Mouse (Mus musculus) retina, postnatal 1 day (tissue): ENCODE results near the gene H13.

Experiments used
- DNase-seq: peaks from one replicate; pipeline ENCODE4 v3.0.0-alpha.2; 2012

H13 gene

DNA sequence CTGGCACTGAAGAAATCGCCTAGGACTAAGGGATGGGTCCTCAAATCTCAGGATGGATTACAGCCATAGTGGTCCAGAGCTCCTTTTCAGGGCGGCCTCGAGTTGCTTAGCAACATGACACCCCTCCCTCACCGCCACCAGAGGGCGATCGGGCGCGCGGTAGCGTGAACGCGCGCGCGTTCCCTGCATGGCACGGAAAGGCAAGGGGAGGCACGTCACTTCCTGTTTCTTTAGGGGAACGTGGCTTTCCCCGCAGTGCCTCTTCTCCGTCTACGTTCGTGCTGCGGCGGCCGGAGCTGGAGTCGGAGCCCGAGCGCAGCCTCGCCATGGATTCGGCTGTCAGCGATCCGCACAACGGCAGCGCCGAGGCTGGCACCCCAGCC, at the start of gene H13:
TSS of gene H13 (plus strand) at position 206 of the 383 bp plus-strand sequence.
- peak; percentile 96 for DNase-seq

DNA sequence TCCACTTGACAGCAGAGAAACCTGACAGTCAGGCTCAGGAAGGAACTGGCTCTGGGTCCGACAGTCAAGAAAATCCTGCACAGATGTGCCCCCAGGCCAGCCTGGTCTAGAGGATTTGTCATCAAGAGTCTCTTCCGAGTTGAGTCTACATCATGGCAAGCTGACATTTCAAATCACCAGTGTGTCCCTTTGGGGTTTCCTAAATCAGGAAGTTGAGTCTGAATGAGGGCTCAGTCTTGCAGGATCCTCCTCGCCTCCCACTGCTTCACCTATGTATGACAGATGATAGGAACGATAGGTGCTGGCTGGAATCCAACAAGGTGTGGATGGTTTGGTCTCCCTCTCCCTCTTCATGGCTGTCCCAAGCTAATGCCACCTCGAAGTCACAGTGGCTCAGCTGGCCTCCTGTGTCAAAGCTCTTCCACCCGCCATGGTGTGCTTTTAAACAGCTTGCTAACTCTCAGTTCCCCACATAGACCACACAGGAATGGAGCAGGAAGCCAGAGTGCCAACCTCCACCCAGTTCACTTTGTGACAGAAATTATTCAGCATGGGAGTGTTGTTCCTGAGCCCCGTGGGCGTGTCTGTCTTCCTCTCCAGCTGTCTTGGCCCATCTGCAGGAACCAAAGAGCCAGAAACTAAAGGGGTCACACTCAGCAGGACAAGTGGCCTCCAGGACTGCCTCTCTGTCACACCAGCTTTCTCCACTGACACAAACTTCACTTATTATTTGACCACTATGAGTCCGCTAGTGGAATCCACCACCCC, 48.7 kb upstream of the H13 start:
- no peak for DNase-seq

GRCm38 (mm10) chr2:152622151-152622550, 47.1 kb upstream of the H13 start:
- DNase-seq: no peak

DNA sequence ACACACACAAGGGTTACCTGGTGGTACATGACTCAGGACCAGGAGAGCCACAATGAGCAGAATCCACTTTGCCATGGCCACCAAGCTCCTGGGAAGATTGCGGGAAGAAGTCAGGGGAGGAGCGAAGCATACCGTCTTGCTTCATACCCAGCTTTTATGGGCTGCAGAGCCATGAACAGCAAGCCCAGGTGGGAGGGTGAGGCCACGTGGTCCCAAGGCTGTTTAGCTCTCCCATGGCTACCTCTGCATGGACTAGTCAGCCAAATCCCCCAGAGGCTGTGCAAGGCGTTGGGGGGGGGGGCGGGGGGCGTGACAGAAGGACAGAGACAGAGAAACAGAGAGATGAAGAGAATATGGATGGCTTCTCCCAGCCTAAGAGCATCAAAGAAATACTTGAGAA, 46.3 kb upstream of the H13 start, which contains the start of gene Defb25:
TSS of gene Defb25 (minus strand) at position 101 of the 400 bp plus-strand sequence.
- no peak for DNase-seq

GRCm38 (mm10) chr2:152624566-152624965, 44.7 kb upstream of the H13 start:
- no peak for DNase-seq

DNA sequence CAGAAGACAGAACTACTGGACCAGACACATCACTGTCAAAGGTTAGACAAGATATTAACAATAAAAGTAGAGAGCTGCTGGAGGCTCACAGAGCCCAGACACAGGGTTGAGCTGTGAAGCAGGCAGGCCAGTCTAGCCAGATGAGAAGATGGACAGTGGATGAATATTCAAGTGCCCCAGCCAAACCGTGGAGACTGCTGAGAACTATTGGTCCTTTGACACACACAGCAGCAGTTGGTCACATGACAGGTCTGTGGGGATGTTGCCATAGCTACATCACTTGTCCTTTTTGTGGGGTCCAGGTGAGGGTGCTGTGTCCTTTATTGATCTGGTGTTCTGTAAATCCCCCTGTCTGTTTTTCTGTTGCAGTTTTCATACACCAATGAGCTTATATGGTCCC, 44.0 kb upstream of the H13 start:
- peak; percentile 27 for DNase-seq

DNA sequence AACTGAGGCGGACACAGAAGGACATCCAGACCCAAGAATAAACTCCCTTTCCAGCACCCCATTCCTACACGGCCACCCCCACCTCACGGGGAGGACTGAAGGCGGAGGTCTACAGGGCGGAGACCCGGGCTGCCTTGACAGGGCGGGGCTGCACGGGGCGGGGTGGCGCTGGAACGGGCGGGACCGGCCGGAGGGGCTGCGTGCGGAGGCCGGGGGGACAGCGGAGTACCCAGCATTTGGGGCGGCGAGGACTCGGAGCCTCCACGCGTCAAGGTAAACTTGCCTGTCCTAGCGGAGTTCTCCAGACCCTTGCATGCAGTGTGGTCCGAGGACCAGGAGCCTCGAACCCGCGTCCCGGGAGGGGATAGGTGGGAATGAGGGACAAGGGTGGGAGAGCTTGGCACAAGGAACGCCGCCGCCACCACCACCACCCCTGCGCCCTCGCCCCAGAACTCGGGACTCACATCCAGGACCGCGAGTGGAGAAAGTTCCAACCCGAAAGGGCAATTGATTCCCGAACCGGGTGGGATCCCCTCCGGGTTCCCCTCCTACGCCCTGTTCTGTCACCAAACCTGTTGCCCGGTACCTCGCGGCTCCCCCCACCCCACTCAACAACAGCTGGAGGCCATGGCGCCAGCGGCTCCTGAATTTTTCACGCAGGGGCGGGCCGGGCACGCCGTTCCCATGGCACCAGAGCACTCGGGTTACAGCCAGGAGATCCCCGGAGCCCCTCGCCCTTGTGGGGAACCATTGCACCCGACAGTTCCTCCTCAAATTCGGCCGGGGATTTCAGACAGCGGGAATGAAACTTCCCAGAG, 42.3 kb upstream of the H13 start, which contains the start of gene Rem1:
TSS of gene Rem1 (plus strand) at position 178 of the 818 bp plus-strand sequence.
- peak; percentile 62 for DNase-seq

DNA sequence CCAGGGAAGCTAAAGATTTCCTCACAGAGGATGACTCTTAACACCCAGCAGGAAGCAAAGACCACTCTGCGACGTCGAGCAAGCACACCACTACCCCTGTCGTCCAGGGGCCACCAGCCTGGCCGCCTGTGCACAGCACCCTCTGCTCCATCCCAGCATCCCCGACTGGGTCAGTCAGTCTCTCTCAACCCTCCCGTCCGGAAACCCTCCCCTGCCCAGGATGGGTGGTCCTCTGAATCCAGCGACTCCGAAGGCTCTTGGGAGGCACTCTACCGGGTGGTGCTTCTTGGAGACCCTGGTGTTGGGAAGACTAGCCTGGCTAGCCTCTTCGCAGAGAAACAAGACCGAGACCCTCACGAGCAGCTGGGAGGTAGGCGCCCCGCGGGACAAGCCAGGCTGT, 41.2 kb upstream of the H13 start:
- DNase-seq: no peak

DNA sequence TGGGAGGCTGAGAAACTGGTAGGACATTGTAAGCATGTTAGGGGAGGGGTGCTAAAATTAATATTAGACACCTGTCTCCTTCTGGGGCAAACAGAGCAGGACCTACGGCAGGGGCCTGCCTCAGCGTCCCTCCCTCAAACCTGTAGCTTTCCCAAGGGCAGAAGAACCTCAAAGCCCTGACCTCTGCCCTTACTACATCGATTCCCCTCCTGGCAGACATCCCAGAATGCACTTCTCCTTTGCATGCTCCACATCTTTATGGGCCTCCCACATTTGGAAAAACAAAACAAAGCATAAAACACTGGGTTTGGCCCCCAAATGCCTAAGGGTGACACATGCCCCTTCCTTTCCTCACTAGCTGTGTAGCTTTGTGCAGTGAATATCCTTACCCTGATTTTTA, 40.0 kb upstream of the H13 start:
- DNase-seq: no peak

- no peak for DNase-seq
These were observed 39.4 kb upstream of the H13 start for GRCm38 (mm10) chr2:152629904-152630303.

DNA sequence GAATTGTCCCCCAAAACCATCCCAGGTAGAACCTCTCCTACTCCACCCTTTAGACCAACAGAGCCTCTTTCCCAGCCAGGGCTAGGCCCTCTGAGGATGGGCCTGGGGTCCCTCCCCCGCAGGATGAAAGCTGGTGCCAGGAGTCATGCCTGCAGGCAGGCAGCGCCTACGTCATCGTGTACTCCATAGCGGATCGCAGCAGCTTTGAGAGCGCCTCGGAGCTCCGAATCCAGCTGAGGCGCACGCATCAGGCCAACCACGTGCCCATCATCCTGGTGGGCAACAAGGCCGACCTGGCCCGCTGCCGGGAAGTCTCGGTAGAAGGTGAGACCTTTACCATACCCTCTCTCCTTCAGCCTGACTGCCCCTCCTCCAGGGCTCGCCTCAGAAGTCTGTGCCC, 35.9 kb upstream of the H13 start:
- peak; percentile 34 for DNase-seq

GRCm38 (mm10) chr2:152634311-152634710, 35.0 kb upstream of the H13 start:
- no peak for DNase-seq

GRCm38 (mm10) chr2:152636246-152637005, 32.8 kb upstream of the H13 start:
- no peak for DNase-seq

- DNase-seq: no peak
These were observed 32.3 kb upstream of the H13 start for GRCm38 (mm10) chr2:152637006-152637322.

DNA sequence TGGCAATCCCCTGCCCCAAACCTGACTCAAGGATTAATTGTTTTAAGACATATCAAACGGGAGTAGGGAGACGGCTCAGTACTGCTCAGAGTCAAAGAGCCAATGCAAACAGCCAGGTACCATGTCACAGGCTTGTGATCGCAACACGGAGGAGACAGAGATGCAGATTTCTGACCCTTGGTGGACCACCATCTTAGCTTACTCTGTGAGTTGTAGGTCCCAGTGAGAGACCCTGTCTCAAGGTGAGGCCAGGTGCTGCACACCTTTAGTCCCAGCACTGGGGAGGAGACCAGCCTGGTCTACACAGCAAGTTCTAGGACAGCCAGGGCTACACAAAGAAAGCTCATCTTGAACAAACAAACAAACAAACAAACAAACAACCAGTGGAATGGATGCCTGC, 31.9 kb upstream of the H13 start:
- DNase-seq: no peak

GRCm38 (mm10) chr2:152638865-152639264, 30.4 kb upstream of the H13 start:
- no peak for DNase-seq

DNA sequence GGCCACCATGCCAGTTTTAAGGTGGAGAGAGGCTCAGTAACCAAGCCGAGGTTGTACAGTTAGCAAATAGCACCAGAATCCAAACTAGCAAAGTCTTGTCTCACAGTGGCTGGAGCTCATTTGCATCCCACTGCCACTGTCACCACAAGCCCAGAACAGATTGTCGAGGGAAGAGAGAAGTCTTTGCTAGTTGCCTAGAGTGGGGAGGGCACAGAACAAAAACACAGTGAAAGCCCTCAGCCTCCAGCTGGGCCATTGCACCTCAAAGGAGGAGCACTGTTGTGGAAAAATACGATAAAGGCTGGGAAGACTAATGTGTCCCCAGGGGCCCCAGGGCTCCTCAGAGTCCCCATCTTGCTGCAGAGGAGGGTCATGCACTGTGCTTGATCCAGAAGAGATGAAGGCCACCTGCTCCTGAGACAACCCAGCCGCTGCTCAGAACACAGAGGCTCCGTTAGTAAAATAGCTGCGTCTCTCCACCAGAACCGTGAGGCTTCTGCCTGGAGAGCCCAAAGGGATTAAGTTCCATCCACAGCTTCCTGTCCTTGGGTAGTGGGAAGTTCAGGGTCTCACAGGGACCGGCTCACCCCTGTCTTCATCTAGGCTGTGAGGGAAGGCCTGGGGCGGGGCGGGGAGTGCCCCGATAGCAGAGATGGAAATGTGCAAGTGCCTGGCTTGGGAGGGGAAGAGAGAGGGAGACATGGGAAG, 29.7 kb upstream of the H13 start:
- no peak for DNase-seq

- no peak for DNase-seq
These were observed 16.2 kb upstream of the H13 start for GRCm38 (mm10) chr2:152652901-152653620.

DNA sequence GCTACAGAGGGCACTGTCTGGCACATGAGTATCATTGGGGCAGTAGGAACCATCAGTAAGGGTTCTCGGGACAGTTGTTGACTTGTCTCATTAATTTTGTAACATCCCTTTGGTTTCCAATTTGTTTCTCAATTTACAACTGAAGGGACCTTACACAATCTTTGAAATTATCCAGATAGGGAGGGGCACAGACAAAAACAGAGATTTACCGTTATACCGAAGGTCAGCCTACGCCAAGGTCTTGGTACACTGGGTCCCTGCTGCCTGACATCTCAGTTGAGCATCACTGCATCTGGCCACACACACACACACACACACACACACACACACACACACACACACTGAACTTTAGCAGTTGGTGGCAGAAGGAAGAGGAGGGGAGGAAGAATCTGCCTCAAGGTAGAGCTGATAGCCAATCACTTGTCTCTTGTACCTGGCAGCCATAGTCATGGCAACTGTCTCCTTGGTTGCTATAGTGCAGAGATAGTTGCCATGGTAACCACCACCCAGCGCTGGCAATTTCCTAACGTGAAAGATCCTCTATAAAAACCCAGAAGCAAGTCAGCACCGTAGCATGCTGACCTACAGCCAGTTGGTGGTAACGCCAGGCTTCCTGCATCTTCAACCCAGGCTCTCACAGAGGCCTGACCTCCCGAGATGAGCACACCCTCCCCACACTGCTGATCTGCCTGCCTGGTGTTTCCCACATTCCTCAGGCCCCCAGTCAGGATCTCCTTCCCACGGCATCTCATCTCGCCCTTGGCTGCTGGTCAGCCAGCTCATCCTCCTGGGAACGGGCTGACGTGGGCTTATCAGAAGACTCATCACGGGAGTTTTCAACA, 15.2 kb upstream of the H13 start:
- DNase-seq: peak; percentile 70

GRCm38 (mm10) chr2:152657398-152657797, 11.9 kb upstream of the H13 start:
- peak; percentile 31 for DNase-seq

DNA sequence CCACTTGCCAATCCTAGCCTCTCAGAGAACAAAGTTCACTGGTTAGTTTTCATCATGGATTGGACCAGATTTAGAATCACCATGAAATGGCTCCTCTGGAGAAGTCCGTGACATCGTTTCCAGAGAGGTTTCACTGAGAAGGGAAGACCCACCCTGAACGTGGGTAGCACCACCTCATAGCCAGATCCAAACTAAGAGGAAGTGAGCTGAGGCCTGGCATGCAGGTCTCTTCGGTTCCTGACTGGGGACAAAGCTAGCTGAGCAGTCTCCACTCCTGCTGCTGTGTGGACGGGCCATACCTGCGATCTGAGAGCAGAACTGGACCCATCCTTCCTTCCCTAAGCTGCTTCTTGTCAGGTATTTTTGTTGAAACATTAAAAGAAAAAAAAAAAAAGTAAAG, 8.1 kb upstream of the H13 start:
- no peak for DNase-seq
